Comparison of ENCODE assay signal across 13 mouse cellular contexts in the genomic region with DNA sequence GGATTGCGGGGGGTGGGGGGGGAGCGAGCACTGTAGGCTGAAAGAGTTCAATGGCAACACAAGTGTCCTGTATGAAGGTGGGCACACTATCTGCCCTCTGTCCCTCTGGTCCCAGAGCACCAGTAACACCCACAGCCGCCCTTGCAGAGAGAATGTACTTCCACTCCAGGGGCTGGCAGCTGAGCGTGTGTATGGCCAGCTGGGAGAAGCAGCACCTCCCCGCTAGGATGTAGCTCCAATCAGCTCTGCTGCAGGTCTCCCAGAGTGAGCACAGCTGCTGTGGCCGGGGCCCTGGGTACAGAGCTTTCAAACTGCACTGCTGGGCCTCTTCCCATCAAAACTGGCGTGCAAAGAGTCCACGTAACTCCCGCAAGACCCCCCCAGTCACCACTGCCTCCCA. TPM values are rescaled to one million over a fixed set of nuclear protein-coding genes. Genes with fewer than 3 reads are reported as not detected.
DNase-seq lines count a peak whose midpoint lies in the region; ATAC-seq and TF ChIP-seq lines count a peak whose summit lies in the region.
"Had no signal": no experiment of that assay in that cellular context is flagged by ENCODE, and none has a peak within 500 bp of the region (broad histone marks: within the 10 kb centered on the region; RNA-seq: fewer than 3 reads in every experiment).

No protein-coding gene starts in this region.

- ATAC-seq in forebrain, embryonic 12.5 days (ENCODE audit: low FRiP score), result no peak
- no peak for ATAC-seq in kidney, postnatal 0 days (replicated peaks; ENCODE audit: low FRiP score, low read depth)
- ATAC-seq in kidney, embryonic 16.5 days (ENCODE audit: low FRiP score, low TSS enrichment), result no peak; the same call in 1 of the 2 replicates
- ATAC-seq in erythroblast, adult 5-6 weeks (replicated peaks; ENCODE audit: low FRiP score, poor library complexity, severe bottlenecking), result no peak

- no peaks in the 10 kb centered on the region for H3K27me3 ChIP-seq in forebrain, embryonic 10.5 days (ENCODE audit: poor library complexity, severe bottlenecking)
- H3K27me3 ChIP-seq in forebrain, embryonic 12.5 days, result 0 out of 2 replicates have a peak, but pooled peaks cover 4% of the 10 kb centered on the region
- no peaks in the 10 kb centered on the region for H3K27me3 ChIP-seq in kidney, postnatal 0 days (ENCODE audit: insufficient read depth, low read length)
- no peaks in the 10 kb centered on the region for H3K27me3 ChIP-seq in kidney, embryonic 16.5 days (ENCODE audit: insufficient read depth, low read length)
- peaks cover 8% of the 10 kb centered on the region for H3K27me3 ChIP-seq in E14TG2a.4 (ENCODE audit: insufficient read depth, low read length)
- H3K27me3 ChIP-seq: limb, embryonic 12.5 days; neural tube, embryonic 13.5 days had no signal

- H3K36me3 ChIP-seq in forebrain, embryonic 10.5 days (replicated peaks), result 0 out of 2 replicates have a peak, but pooled peaks cover 2% of the 10 kb centered on the region
- no peaks in the 10 kb centered on the region for H3K36me3 ChIP-seq in forebrain, embryonic 12.5 days (replicated peaks)
- no peaks in the 10 kb centered on the region for H3K36me3 ChIP-seq in kidney, postnatal 0 days (ENCODE audit: insufficient read depth, low read length)
- no peaks in the 10 kb centered on the region for H3K36me3 ChIP-seq in kidney, embryonic 16.5 days (ENCODE audit: insufficient read depth, low read length)
- H3K36me3 ChIP-seq in E14TG2a.4 (ENCODE audit: insufficient read depth, low read length), result no peaks in the 10 kb centered on the region
- H3K36me3 ChIP-seq: neural tube, embryonic 13.5 days had no signal

- WGBS in forebrain, embryonic 10.5 days, result 75% methylated on average over 9 of the region's 9 CpGs
- WGBS in forebrain, embryonic 12.5 days, result 70% methylated on average over 9 of the region's 9 CpGs
- 61% methylated on average over 9 of the region's 9 CpGs for WGBS in kidney, postnatal 0 days
- 59% methylated on average over 9 of the region's 9 CpGs for WGBS in kidney, embryonic 16.5 days

- H3K4me1 ChIP-seq in forebrain, embryonic 10.5 days, result peaks cover 70% of the 10 kb centered on the region
- peaks cover 47% of the 10 kb centered on the region for H3K4me1 ChIP-seq in forebrain, embryonic 12.5 days
- peaks cover 20% of the 10 kb centered on the region for H3K4me1 ChIP-seq in kidney, postnatal 0 days (replicated peaks; ENCODE audit: insufficient read depth, low read length)
- H3K4me1 ChIP-seq in kidney, embryonic 16.5 days (ENCODE audit: insufficient read depth, low read length), result peaks cover 67% of the 10 kb centered on the region
- H3K4me1 ChIP-seq in E14TG2a.4 (replicated peaks; ENCODE audit: low read depth, low read length), result peaks cover 31% of the 10 kb centered on the region

- intact Hi-C loops in heart, postnatal 10 days (cut with DNase I), result no loop called here

- DNase-seq in forebrain, embryonic 10.5 days (ENCODE audit: extremely low spot score, low spot score), result no peak
- peak; percentile 65 for DNase-seq in kidney, postnatal 0 days (ENCODE audit: low spot score)
- peak; percentile 70 to 73 for DNase-seq in heart, postnatal 10 days
- no peak for DNase-seq in B cell, adult 2 months
- DNase-seq: cerebellum, postnatal 36 days had no signal

- TF ChIP-seq CTCF in kidney, postnatal 0 days (IDR thresholded peaks at IDR 0.05; ENCODE audit: low read depth), result no peak
- no peak for TF ChIP-seq CTCF in E14TG2a.4 (conservative IDR thresholded peaks at IDR 0.05; ENCODE audit: low read length)

- no peaks in the 10 kb centered on the region for H3K9me3 ChIP-seq in forebrain, embryonic 10.5 days
- H3K9me3 ChIP-seq in forebrain, embryonic 12.5 days, result no peaks in the 10 kb centered on the region
- H3K9me3 ChIP-seq in kidney, postnatal 0 days (replicated peaks; ENCODE audit: low read length), result no peaks in the 10 kb centered on the region
- H3K9me3 ChIP-seq in kidney, embryonic 16.5 days (ENCODE audit: low read length), result no peaks in the 10 kb centered on the region
- no peaks in the 10 kb centered on the region for H3K9me3 ChIP-seq in E14TG2a.4 (ENCODE audit: low read length)
- H3K9me3 ChIP-seq: limb, embryonic 12.5 days; neural tube, embryonic 13.5 days had no signal

- H3K4me2 ChIP-seq in forebrain, embryonic 12.5 days, result no peak overlapping the region
- no peak overlapping the region for H3K4me2 ChIP-seq in kidney, postnatal 0 days (ENCODE audit: low read length)
- H3K4me2 ChIP-seq in kidney, embryonic 16.5 days (replicated peaks; ENCODE audit: low read depth, low read length), result no peak overlapping the region
- H3K4me2 ChIP-seq: limb, embryonic 12.5 days; neural tube, embryonic 13.5 days had no signal

- no peak overlapping the region for H3K4me3 ChIP-seq in forebrain, embryonic 10.5 days
- H3K4me3 ChIP-seq in forebrain, embryonic 12.5 days (replicated peaks), result no peak overlapping the region
- H3K4me3 ChIP-seq in kidney, postnatal 0 days (replicated peaks; ENCODE audit: low read depth, low read length), result no peak overlapping the region
- no peak overlapping the region for H3K4me3 ChIP-seq in kidney, embryonic 16.5 days (ENCODE audit: low read length)
- peak overlapping the region; percentile 49 for H3K4me3 ChIP-seq in E14TG2a.4 (replicated peaks; ENCODE audit: low read length)
- H3K4me3 ChIP-seq: layer of hippocampus, adult 2 months; limb, embryonic 12.5 days; neural tube, embryonic 13.5 days had no signal

- H3K9ac ChIP-seq in forebrain, embryonic 12.5 days, result no peak overlapping the region
- 0 out of 2 replicates have a peak overlapping the region, but pooled peaks have one; percentile 4 for H3K9ac ChIP-seq in kidney, postnatal 0 days (ENCODE audit: low read depth, low read length)
- H3K9ac ChIP-seq in kidney, embryonic 16.5 days (replicated peaks; ENCODE audit: low read length), result no peak overlapping the region
- H3K9ac ChIP-seq: limb, embryonic 12.5 days; neural tube, embryonic 13.5 days had no signal

- 0 out of 2 replicates have a peak overlapping the region, but pooled peaks have one; percentile 20 for H3K27ac ChIP-seq in forebrain, embryonic 10.5 days
- no peak overlapping the region for H3K27ac ChIP-seq in forebrain, embryonic 12.5 days
- H3K27ac ChIP-seq in kidney, postnatal 0 days, result 0 out of 2 replicates have a peak overlapping the region, but pooled peaks have one; percentile 47
- H3K27ac ChIP-seq in kidney, embryonic 16.5 days (ENCODE audit: low read length), result no peak overlapping the region
- H3K27ac ChIP-seq: layer of hippocampus, adult 2 months; limb, embryonic 12.5 days; macrophage; neural tube, embryonic 13.5 days had no signal

RNA-seq across cellular contexts. Expression of gene Prdm11, which starts 14.9 kb away (rescaled TPM):
- 1.7 and 2.0 TPM in 2 replicates for polyA plus RNA-seq in forebrain, embryonic 10.5 days (2016; fragmentation: Nextera tagmentation; extraction: Ambion mirVana)
- 1.7 and 2.1 TPM in 2 replicates for polyA plus RNA-seq in forebrain, embryonic 12.5 days (2016; fragmentation: Nextera tagmentation; extraction: Ambion mirVana)
- 3.7 and 4.9 TPM in 2 replicates for polyA plus RNA-seq in kidney, postnatal 0 days (2015; fragmentation: Nextera tagmentation; extraction: Ambion mirVana)
- polyA plus RNA-seq in kidney, embryonic 16.5 days (2015; fragmentation: Nextera tagmentation; extraction: Ambion mirVana), result 5.5 and 6.2 TPM in 2 replicates
- 10 to 100 TPM; 20.9 to 21.8 TPM for total RNA-seq in heart, postnatal 10 days (2021)
- 0.19 and 0.63 TPM in 2 replicates for total RNA-seq in erythroblast, adult 5-6 weeks (2015; ENCODE audit: low replicate concordance)
- 0.77 and 0.98 TPM in 2 replicates for total RNA-seq in erythroblast, adult 5-6 weeks (2017; ENCODE audit: low replicate concordance)

Comparison
In these comparisons a context has a peak if more than half of its experiments do, and no peak if none do; other contexts are left out.
1. H3K27ac ChIP-seq: peak in forebrain, embryonic 10.5 days (single experiment) and kidney, postnatal 0 days (single experiment); none in forebrain, embryonic 12.5 days (single experiment) and kidney, embryonic 16.5 days (single experiment).
2. DNase-seq: peak in kidney, postnatal 0 days (single experiment) and heart, postnatal 10 days (2 of 2); none in forebrain, embryonic 10.5 days (single experiment) and B cell, adult 2 months (0 of 2).